Mouse (Mus musculus): ENCODE measurements around the gene Nckap5l.
"Not testable (repeated sequence)": the region's sequence is repeated elsewhere in the genome, so short reads cannot be mapped to it uniquely, and the experiment has no call there.

The Nckap5l gene

GRCm38 (mm10) chr15:99393386-99394252, 63.9 kb downstream of the Nckap5l start:
- peak; percentile 68 to 80 for DNase-seq

- DNase-seq = peak; percentile 99 to 100
These were observed 64.8 kb downstream of the Nckap5l start, which contains the start of gene Tmbim6 for GRCm38 (mm10) chr15:99392486-99393385. Gene Tmbim6 (plus strand): TSS chr15:99392882.

- DNase-seq = no peak
These were observed 65.6 kb downstream of the Nckap5l start for GRCm38 (mm10) chr15:99391975-99392374.

- DNase-seq = no peak
These were observed 66.8 kb downstream of the Nckap5l start for GRCm38 (mm10) chr15:99390472-99391401.

GRCm38 (mm10) chr15:99387976-99388375, 69.6 kb downstream of the Nckap5l start:
- DNase-seq = no peak

GRCm38 (mm10) chr15:99386796-99387195, 70.8 kb downstream of the Nckap5l start:
- DNase-seq = no peak

- DNase-seq = not testable (repeated sequence)
These were observed 71.4 kb downstream of the Nckap5l start for GRCm38 (mm10) chr15:99386110-99386509.

- no peak for DNase-seq
These were observed 73.5 kb downstream of the Nckap5l start for GRCm38 (mm10) chr15:99384071-99384470.

- no peak for DNase-seq
These were observed 74.7 kb downstream of the Nckap5l start for GRCm38 (mm10) chr15:99382893-99383292.

GRCm38 (mm10) chr15:99376240-99376639, 81.3 kb downstream of the Nckap5l start:
- no peak for DNase-seq

- no peak for DNase-seq
These were observed 82.0 kb downstream of the Nckap5l start for GRCm38 (mm10) chr15:99375581-99375980.

GRCm38 (mm10) chr15:99375036-99375435, 82.5 kb downstream of the Nckap5l start:
- DNase-seq = no peak

GRCm38 (mm10) chr15:99372761-99373160, 84.8 kb downstream of the Nckap5l start:
- DNase-seq = no peak

Measured in cerebellum, postnatal 10 days (tissue).